Mouse (Mus musculus) olfactory bulb, adult 2 months (tissue): Measurements from ENCODE around the gene Casc3.

Experiments used
- CTCF ChIP-seq: fragments of 200-500 bp; IDR thresholded peaks from 2 replicates; pipeline ENCODE4 v1.5.1; 2012; ENCODE audit warnings: low read depth, mild to moderate bottlenecking, low read length, moderate library complexity; ENCODE audit not compliant: insufficient read depth
- POLR2A ChIP-seq: fragments of 200-500 bp; IDR thresholded peaks from 2 replicates; pipeline ENCODE4 v1.6.1; 2012; ENCODE audit warnings: mild to moderate bottlenecking, low read depth, low read length, moderate library complexity; ENCODE audit not compliant: insufficient read depth

DNA sequence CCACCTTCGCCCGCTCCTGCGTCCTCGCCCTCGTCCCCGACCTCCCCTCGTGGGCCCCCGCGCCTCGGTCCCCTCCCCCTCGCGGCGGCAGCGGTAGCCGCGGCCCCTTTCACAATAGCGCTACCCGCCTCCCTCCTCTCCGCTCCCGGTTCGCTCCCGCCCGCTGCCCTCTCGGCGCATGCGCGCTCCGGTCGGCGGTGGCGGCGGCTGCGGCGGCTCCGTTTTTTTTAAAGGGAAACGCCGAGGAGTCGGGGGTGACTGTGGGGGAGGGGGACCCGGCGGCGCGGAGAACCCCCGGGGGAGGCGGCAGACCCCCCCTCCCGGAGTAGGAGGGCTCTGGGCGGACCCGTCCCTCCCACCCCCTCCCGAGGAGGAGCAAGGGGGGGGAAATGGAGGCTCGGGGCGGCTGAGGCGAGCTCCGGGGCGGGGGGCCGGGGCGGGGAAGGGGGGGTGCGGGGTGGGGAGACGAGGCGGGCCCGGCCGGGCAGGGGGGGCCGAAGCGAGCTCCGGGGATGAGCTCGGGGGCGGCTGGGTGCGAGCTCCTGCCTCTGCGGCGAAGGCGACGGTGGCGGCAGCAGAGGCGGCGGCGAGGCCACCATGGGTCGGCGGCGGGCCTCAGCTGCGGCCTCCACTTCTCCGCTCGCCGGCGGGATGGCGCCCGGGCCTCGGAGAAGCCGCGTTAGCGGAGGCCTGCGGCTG is 9.5 kb upstream of the Casc3 start, which contains the start of gene Msl1:
- TF ChIP-seq CTCF (no peak), POLR2A (peak; percentile 85)
